Mouse (Mus musculus) MEL (cell line): ENCODE measurements around the gene Gstp2. TPM values are rescaled to one million over a fixed set of nuclear protein-coding genes. Genes with fewer than 3 reads are reported as not detected.

ENCODE experiments used
- DNase-seq: peaks from one replicate; pipeline ENCODE4 v3.0.0; 2011; ENCODE audit warnings: low read depth, low spot score
- H3K27ac ChIP-seq: 2 replicates; pipeline ENCODE4 v1.5.1; 2012; ENCODE audit warnings: low read depth, mild to moderate bottlenecking, control low read depth, low read length, moderate library complexity; ENCODE audit not compliant: control insufficient read depth
- H3K27me3 ChIP-seq, 2 experiments: fragments of 150-350 bp in 1 of 2; sonication (generic) in 1 of 2; 2 replicates each; pipeline ENCODE4 v1.6.1; 2012; ENCODE audit warnings: low read length in 2 of 2, mild to moderate bottlenecking in 2 of 2, improper control_type of control experiment in 1 of 2, moderate library complexity in 1 of 2; ENCODE audit not compliant: insufficient read depth in 2 of 2, control insufficient read depth in 1 of 2
- H3K36me3 ChIP-seq, 2 experiments: 2 replicates each; pipeline ENCODE4 v1.6.1; 2012 to 2014; ENCODE audit warnings: low read length in 2 of 2, improper control_type of control experiment in 1 of 2, inconsistent platforms in 1 of 2, mild to moderate bottlenecking in 1 of 2; ENCODE audit not compliant: insufficient read depth in 2 of 2, control insufficient read depth in 1 of 2
- H3K4me1 ChIP-seq, 2 experiments: fragments of 150-350 bp in 1 of 2; sonication (generic) in 1 of 2; 2 replicates each; pipeline ENCODE4 v1.6.1; 2012; ENCODE audit warnings: low read length in 2 of 2, improper control_type of control experiment in 1 of 2, mild to moderate bottlenecking in 1 of 2; ENCODE audit not compliant: insufficient read depth in 2 of 2, control insufficient read depth in 1 of 2
- H3K4me3 ChIP-seq, 2 experiments: fragments of 150-350 bp in 1 of 2; sonication (generic) in 1 of 2; 2 replicates each; pipeline ENCODE4 v1.5.1; 2012; ENCODE audit warnings: low read depth in 2 of 2, low read length in 2 of 2, mild to moderate bottlenecking in 2 of 2, moderate library complexity in 2 of 2, control low read depth in 1 of 2, improper control_type of control experiment in 1 of 2; ENCODE audit not compliant: control insufficient read depth in 1 of 2, insufficient read depth in 1 of 2
- H3K79me2 ChIP-seq: 2 replicates; pipeline ENCODE4 v1.6.1; 2012; ENCODE audit warnings: mild to moderate bottlenecking, low read length, moderate library complexity; ENCODE audit not compliant: control insufficient read depth, poor library complexity, insufficient read depth
- H3K9ac ChIP-seq: 2 replicates; pipeline ENCODE4 v1.6.1; 2012; ENCODE audit warnings: low read depth, mild to moderate bottlenecking, control low read depth, low read length, moderate library complexity; ENCODE audit not compliant: control insufficient read depth, poor library complexity, severe bottlenecking
- H3K9me3 ChIP-seq: fragments of 150-350 bp; sonication (generic); replicated peaks from 2 replicates; pipeline ENCODE4 v1.6.1; 2012; ENCODE audit warnings: mild to moderate bottlenecking, low read length, improper control_type of control experiment, moderate library complexity; ENCODE audit not compliant: insufficient read depth
- CHD1 ChIP-seq: IDR thresholded peaks from 2 replicates; pipeline ENCODE4 v1.6.1; 2012; ENCODE audit warnings: low read depth, mild to moderate bottlenecking, inconsistent platforms, low read length, improper control_type of control experiment
- CHD2 ChIP-seq: IDR thresholded peaks from 2 replicates; pipeline ENCODE4 v1.6.1; 2011; ENCODE audit warnings: low read length, improper control_type of control experiment
- E2F4 ChIP-seq: IDR thresholded peaks from 2 replicates; pipeline ENCODE4 v1.6.1; 2011; ENCODE audit warnings: low read depth, low read length, improper control_type of control experiment, borderline replicate concordance
- ETS1 ChIP-seq: IDR thresholded peaks from 2 replicates; pipeline ENCODE4 v1.6.1; 2012; ENCODE audit warnings: low read depth, mild to moderate bottlenecking, inconsistent platforms, low read length, improper control_type of control experiment, moderate library complexity
- GATA1 ChIP-seq: IDR thresholded peaks from 2 replicates; pipeline ENCODE4 v1.6.1; 2011; ENCODE audit warnings: low read depth, low read length, improper control_type of control experiment
- HCFC1 ChIP-seq: IDR thresholded peaks from 2 replicates; pipeline ENCODE4 v1.6.1; 2012; ENCODE audit warnings: low read depth, mild to moderate bottlenecking, inconsistent platforms, low read length, improper control_type of control experiment, moderate library complexity
- JUND ChIP-seq: IDR thresholded peaks from 2 replicates; pipeline ENCODE4 v1.6.1; 2011; ENCODE audit warnings: low read depth, mild to moderate bottlenecking, improper control_type of control experiment, low read length
- KAT2A ChIP-seq: conservative IDR thresholded peaks from 2 replicates; pipeline ENCODE4 v1.6.1; 2012; ENCODE audit warnings: low read depth, low read length, improper control_type of control experiment, inconsistent platforms
- MAFK ChIP-seq: IDR thresholded peaks from 2 replicates; pipeline ENCODE4 v1.6.1; 2011; ENCODE audit warnings: low read depth, mild to moderate bottlenecking, low read length, improper control_type of control experiment, borderline replicate concordance
- MAX ChIP-seq: IDR thresholded peaks from 2 replicates; pipeline ENCODE4 v1.6.1; 2011; ENCODE audit warnings: low read length, improper control_type of control experiment
- MEF2A ChIP-seq: IDR thresholded peaks from 2 replicates; pipeline ENCODE4 v1.6.1; 2014; ENCODE audit warnings: low read depth, mild to moderate bottlenecking, inconsistent platforms, low read length, improper control_type of control experiment; ENCODE audit not compliant: poor library complexity, insufficient replicate concordance, severe bottlenecking; ENCODE audit errors: extremely low read depth
- MXI1 ChIP-seq: IDR thresholded peaks from 2 replicates; pipeline ENCODE4 v1.6.1; 2011; ENCODE audit warnings: mild to moderate bottlenecking, low read depth, low read length, improper control_type of control experiment
- MYC ChIP-seq: IDR thresholded peaks from 2 replicates; pipeline ENCODE4 v1.6.1; 2011; ENCODE audit warnings: low read depth, mild to moderate bottlenecking, low read length, improper control_type of control experiment, moderate library complexity
- NRF1 ChIP-seq: IDR thresholded peaks from 2 replicates; pipeline ENCODE4 v1.6.1; 2014; ENCODE audit warnings: low read depth, mild to moderate bottlenecking, inconsistent platforms, low read length, improper control_type of control experiment, moderate library complexity; ENCODE audit not compliant: poor library complexity, insufficient read depth, severe bottlenecking
- POLR2AphosphoS2 ChIP-seq: IDR thresholded peaks from 2 replicates; pipeline ENCODE4 v1.6.1; 2011; ENCODE audit warnings: low read length, improper control_type of control experiment
- POLR2AphosphoS5 ChIP-seq: IDR thresholded peaks from 2 replicates; pipeline ENCODE4 v1.6.1; 2012; ENCODE audit warnings: low read depth, borderline replicate concordance, mild to moderate bottlenecking, inconsistent platforms, low read length, moderate library complexity, mixed read lengths
- RAD21 ChIP-seq: IDR thresholded peaks from 2 replicates; pipeline ENCODE4 v1.6.1; 2011; ENCODE audit warnings: mild to moderate bottlenecking, low read depth, low read length, improper control_type of control experiment
- RCOR1 ChIP-seq: IDR thresholded peaks from 2 replicates; pipeline ENCODE4 v1.6.1; 2012; ENCODE audit warnings: low read depth, mild to moderate bottlenecking, inconsistent platforms, low read length, improper control_type of control experiment
- SMC3 ChIP-seq: IDR thresholded peaks from 2 replicates; pipeline ENCODE4 v1.6.1; 2011; ENCODE audit warnings: low read depth, low read length, improper control_type of control experiment
- TAL1 ChIP-seq: IDR thresholded peaks from 2 replicates; pipeline ENCODE4 v1.6.1; 2012; ENCODE audit warnings: mild to moderate bottlenecking, inconsistent platforms, low read length, moderate library complexity, mixed read lengths
- TBP ChIP-seq: IDR thresholded peaks from 2 replicates; pipeline ENCODE4 v1.8.0; 2011; ENCODE audit warnings: low read depth, low read length, improper control_type of control experiment
- UBTF ChIP-seq: IDR thresholded peaks from 2 replicates; pipeline ENCODE4 v1.6.1; 2012; ENCODE audit warnings: low read depth, mild to moderate bottlenecking, inconsistent platforms, low read length, improper control_type of control experiment, moderate library complexity, borderline replicate concordance; ENCODE audit not compliant: insufficient read depth
- USF2 ChIP-seq, 2 experiments: IDR thresholded peaks; 2 replicates each; pipeline ENCODE4 v1.6.1; 2011 to 2012; ENCODE audit warnings: improper control_type of control experiment in 2 of 2, low read length in 2 of 2, borderline replicate concordance in 1 of 2, inconsistent platforms in 1 of 2, low read depth in 1 of 2, mild to moderate bottlenecking in 1 of 2; ENCODE audit not compliant: insufficient read depth in 1 of 2
- ZKSCAN1 ChIP-seq: IDR thresholded peaks from 2 replicates; pipeline ENCODE4 v1.6.1; 2012; ENCODE audit warnings: low read depth, mild to moderate bottlenecking, inconsistent platforms, low read length, improper control_type of control experiment, moderate library complexity
- ZNF384 ChIP-seq: IDR thresholded peaks from 2 replicates; pipeline ENCODE4 v1.6.1; 2012; ENCODE audit warnings: low read depth, mild to moderate bottlenecking, inconsistent platforms, low read length, improper control_type of control experiment
- polyA plus RNA-seq, 2 experiments: library from polyadenylated mRNA; stranded (reverse) in 1 of 2; unstranded in 1 of 2; fragments of >175 nt in 1 of 2; fragments of >200 nt in 1 of 2; gene quantifications; 2 replicates each; pipeline versions ENCODE4 v1.2.1 to v1.2.4; 2012; ENCODE audit warnings: low replicate concordance in 2 of 2, low read depth in 1 of 2; ENCODE audit not compliant: insufficient read length in 2 of 2, insufficient read depth in 1 of 2, missing spikeins in 1 of 2
- total RNA-seq: library from RNA; depleted of rRNA; stranded (reverse); fragments of 300-350 nt; gene quantifications from 2 replicates; pipeline ENCODE4 v1.2.3, GENCODE M21; 2012

Gene Gstp2
- total and polyA plus RNA-seq, 3 experiments, result 0.65 to 7.4 TPM; not detected in 1

DNA sequence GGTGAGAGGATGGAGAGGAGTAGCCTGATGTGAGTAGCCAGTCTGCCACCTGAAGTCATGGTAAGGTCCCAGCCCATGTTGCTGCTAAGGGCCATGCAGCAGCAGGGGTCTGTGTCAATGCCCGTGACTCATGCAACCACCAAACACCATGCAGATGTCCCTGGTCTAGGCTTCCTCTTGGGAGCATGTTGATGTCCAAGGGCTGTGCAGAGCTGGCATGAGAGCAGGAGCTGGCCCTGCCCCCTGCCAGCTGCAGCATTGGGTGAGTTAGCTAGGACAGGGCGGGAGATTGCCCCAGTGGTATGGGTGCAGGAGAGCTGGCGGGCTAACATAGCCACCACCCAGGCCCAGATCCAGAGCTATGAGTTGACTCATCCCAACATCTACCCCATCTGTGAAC, 44.6 kb upstream of the Gstp2 start:
- no peak overlapping the region for H3K27ac ChIP-seq
- H3K27me3 ChIP-seq, result no peaks in the 10 kb centered on the region
- H3K4me3 ChIP-seq, result no peak overlapping the region
- H3K9ac ChIP-seq, result no peak overlapping the region
- TF ChIP-seq POLR2AphosphoS2, result no peak
- no peak for TF ChIP-seq ZNF384
- no peak for TF ChIP-seq MAX
- no peak for TF ChIP-seq ETS1
- TF ChIP-seq GATA1, result no peak
- no peak for TF ChIP-seq TAL1
- no peak for TF ChIP-seq CHD2
- TF ChIP-seq HCFC1, result no peak
- TF ChIP-seq CHD1, result no peak
- no peak for TF ChIP-seq MXI1
- TF ChIP-seq SMC3, result no peak
- TF ChIP-seq JUND, result no peak
- peaks cover 0 to 8% of the 10 kb centered on the region in 2 experiments; a peak in 2 of 4 replicates for H3K36me3 ChIP-seq
- no peaks in the 10 kb centered on the region for H3K9me3 ChIP-seq
- peaks cover 0 to 5% of the 10 kb centered on the region in 2 experiments; a peak in 2 of 4 replicates for H3K4me1 ChIP-seq
- DNase-seq, result no peak
- no peaks in the 10 kb centered on the region for H3K79me2 ChIP-seq

- no peak overlapping the region for H3K4me3 ChIP-seq
- H3K9ac ChIP-seq, result no peak overlapping the region
- DNase-seq, result no peak
- peaks cover 0 to 8% of the 10 kb centered on the region in 2 experiments; a peak in 2 of 4 replicates for H3K36me3 ChIP-seq
- H3K9me3 ChIP-seq, result no peaks in the 10 kb centered on the region
- H3K27ac ChIP-seq, result no peak overlapping the region
- peaks cover 0 to 5% of the 10 kb centered on the region in 2 experiments; a peak in 2 of 4 replicates for H3K4me1 ChIP-seq
- no peaks in the 10 kb centered on the region for H3K79me2 ChIP-seq
- no peaks in the 10 kb centered on the region for H3K27me3 ChIP-seq
- TF ChIP-seq ZKSCAN1 (no peak), UBTF (no peak), E2F4 (no peak), SMC3 (no peak), RAD21 (no peak), GATA1 (no peak), ZNF384 (no peak), HCFC1 (no peak), JUND (no peak), NRF1 (no peak), MEF2A (no peak), MYC (no peak), POLR2AphosphoS5 (no peak), KAT2A (no peak), TBP (no peak), MAFK (no peak), USF2 (IDR thresholded peaks at IDR 0.05; ENCODE audit: borderline replicate concordance in 1 of 2, insufficient read depth in 1 of 2, low read depth in 1 of 2, low read length in 2 of 2) (no peak), RCOR1 (no peak), ETS1 (no peak)
Measured at GRCm38 (mm10) chr19:4089128-4089527, 43.3 kb upstream of the Gstp2 start.
